Mouse (Mus musculus) CH12.LX (cell line): ENCODE results near the gene Asf1a.

ENCODE experiments used
- CTCF ChIP-seq, 2 experiments: IDR thresholded peaks in 1 of 2; conservative IDR thresholded peaks in 1 of 2; 2 replicates each; pipeline ENCODE4 v1.5.1; 2011 to 2012; ENCODE audit warnings: low read depth in 2 of 2, low read length in 2 of 2, improper control_type of control experiment in 1 of 2, inconsistent platforms in 1 of 2, mild to moderate bottlenecking in 1 of 2, moderate library complexity in 1 of 2
- EP300 ChIP-seq: IDR thresholded peaks from 2 replicates; pipeline ENCODE4 v1.6.1; 2011; ENCODE audit warnings: low read length, improper control_type of control experiment
- MAFK ChIP-seq: IDR thresholded peaks from 2 replicates; pipeline ENCODE4 v1.6.1; 2011; ENCODE audit warnings: low read length, improper control_type of control experiment; ENCODE audit not compliant: insufficient replicate concordance
- POLR2A ChIP-seq: IDR thresholded peaks from 2 replicates; pipeline ENCODE4 v1.6.1; 2011; ENCODE audit warnings: low read depth, mild to moderate bottlenecking, improper control_type of control experiment, low read length

DNA sequence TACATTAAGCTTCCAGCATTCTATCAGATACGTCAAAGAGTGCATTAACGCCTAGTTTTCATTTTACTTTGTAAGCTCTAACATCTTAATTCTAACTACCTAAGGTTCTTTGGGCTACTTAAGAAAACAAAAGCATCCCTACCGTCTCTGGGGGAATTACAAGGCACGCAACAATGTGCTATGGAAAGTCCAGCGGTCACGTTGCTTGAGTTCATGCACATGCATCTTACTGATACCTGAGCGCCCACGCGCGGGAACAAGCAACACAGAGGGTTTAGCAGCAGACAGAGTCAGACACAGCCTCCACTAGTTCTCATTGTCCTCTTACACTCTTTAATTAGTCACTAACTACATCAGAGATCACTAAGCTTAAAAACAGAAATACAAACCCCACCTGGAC, 37.6 kb downstream of the Asf1a start:
- TF ChIP-seq EP300 (no peak), CTCF (conservative IDR thresholded peaks at IDR 0.05 in 1 of 2, IDR thresholded peaks at IDR 0.05 in 1 of 2; ENCODE audit: low read depth in 2 of 2, low read length in 2 of 2) (no peak), MAFK (no peak), POLR2A (no peak)
